Mouse (Mus musculus): Measurements from ENCODE around the gene Abcb5.

GRCm38 (mm10) chr12:118844111-118844510 lies 122.1 kb downstream of the Abcb5 start:
- TF ChIP-seq POLR2A (IDR thresholded peaks at IDR 0.05; ENCODE audit: control insufficient read depth in 1 of 2, insufficient read depth in 1 of 2, low read depth in 1 of 2, low read length in 2 of 2, poor library complexity in 1 of 2) (no peak), EP300 (IDR thresholded peaks at IDR 0.05; ENCODE audit: low read depth in 1 of 2, low read length in 2 of 2) (no peak), ZKSCAN1 (IDR thresholded peaks at IDR 0.05; ENCODE audit: low read depth, low read length) (no peak), CTCF (IDR thresholded peaks at IDR 0.05 in 2 of 3, conservative IDR thresholded peaks at IDR 0.05 in 1 of 3; ENCODE audit: control insufficient read depth in 1 of 3, insufficient read depth in 1 of 3, low read depth in 2 of 3, low read length in 3 of 3, poor library complexity in 1 of 3, severe bottlenecking in 1 of 3) (no peak), UBTF (IDR thresholded peaks at IDR 0.05; ENCODE audit: borderline replicate concordance, insufficient read depth, low read depth, low read length) (no peak)
